Mouse (Mus musculus) megakaryocyte, embryonic 14.5 days (primary cell): ENCODE measurements around the gene H2-DMb1. TPM values are rescaled to one million over a fixed set of nuclear protein-coding genes. Genes with fewer than 3 reads are reported as not detected.

Experiments
- H3K27me3 ChIP-seq: replicated peaks from 2 replicates; pipeline ENCODE3; 2012; ENCODE audit warnings: inconsistent platforms
- H3K36me3 ChIP-seq: replicated peaks from 2 replicates; pipeline ENCODE3; 2012; ENCODE audit warnings: low read length, inconsistent platforms, mixed read lengths
- H3K4me1 ChIP-seq: 2 replicates; pipeline ENCODE4 v1.6.1; 2012; ENCODE audit warnings: inconsistent platforms
- H3K4me3 ChIP-seq: replicated peaks from 2 replicates; pipeline ENCODE3; 2012; ENCODE audit warnings: moderate library complexity, mild to moderate bottlenecking, inconsistent platforms
- H3K9me3 ChIP-seq: 2 replicates; pipeline ENCODE4 v1.6.1; 2012; ENCODE audit warnings: inconsistent platforms
- FLI1 ChIP-seq: IDR thresholded peaks from 2 replicates; pipeline ENCODE4 v1.6.1; 2012; ENCODE audit warnings: low read length, inconsistent platforms, mixed read lengths
- GATA1 ChIP-seq: IDR thresholded peaks from 3 replicates; pipeline ENCODE4 v1.6.1; 2012; ENCODE audit warnings: mixed read lengths, low read length, inconsistent platforms, borderline replicate concordance
- polyA plus RNA-seq: library from polyadenylated mRNA; stranded (reverse); fragments of >175 nt; gene quantifications from 2 replicates; pipeline ENCODE4 v1.2.3, GENCODE M21; 2012; ENCODE audit warnings: low replicate concordance; ENCODE audit not compliant: insufficient read depth

H2-DMb1 gene
- polyA plus RNA-seq, 1 experiment, result 1.1 TPM

DNA sequence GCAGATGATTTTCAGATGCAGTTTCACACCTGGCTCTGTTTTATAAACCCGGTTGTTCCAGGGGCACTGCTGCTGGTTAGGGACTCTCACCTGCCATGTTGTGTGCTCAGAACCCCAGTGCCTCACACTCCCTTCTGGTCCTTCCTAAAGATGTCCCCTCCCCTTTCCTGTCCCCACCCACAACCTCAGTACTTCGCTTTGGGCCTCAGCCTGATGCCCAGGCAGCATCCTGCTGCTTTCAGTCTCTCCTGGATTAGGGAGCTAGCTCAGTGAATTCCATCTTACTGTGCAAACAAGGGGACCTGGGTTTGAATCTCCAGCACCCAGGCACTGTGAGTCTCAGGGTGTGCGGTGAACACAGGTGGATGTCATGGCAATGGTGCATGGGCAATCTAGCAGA lies 54.6 kb downstream of the H2-DMb1 start:
- H3K4me3 ChIP-seq, result peak overlapping the region; percentile 23
- TF ChIP-seq FLI1 (no peak), GATA1 (no peak)
- peaks cover 52% of the 10 kb centered on the region for H3K36me3 ChIP-seq
- H3K27me3 ChIP-seq, result peaks cover 4% of the 10 kb centered on the region
- H3K9me3 ChIP-seq, result 0 out of 2 replicates have a peak, but pooled peaks cover 4% of the 10 kb centered on the region
- peaks cover 88% of the 10 kb centered on the region for H3K4me1 ChIP-seq

DNA sequence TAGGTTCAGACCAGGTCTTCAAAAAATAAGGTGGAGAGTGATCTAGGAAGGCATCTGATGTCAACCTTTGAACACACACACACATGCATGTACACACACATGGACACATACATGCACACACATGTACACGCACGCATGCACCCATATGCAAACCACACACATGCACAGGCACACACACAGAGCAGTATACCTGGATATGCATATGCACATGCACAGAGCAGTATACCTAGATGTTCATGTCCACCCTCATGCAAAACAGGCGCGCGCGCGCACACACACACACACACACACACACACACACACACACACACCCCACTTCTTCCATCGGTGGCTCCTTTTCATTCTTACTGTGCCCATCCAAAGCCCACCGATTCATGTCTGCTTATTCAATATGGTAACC lies 55.0 kb downstream of the H2-DMb1 start:
- Histone ChIP-seq H3K27me3 (peaks cover 2% of the 10 kb centered on the region), H3K4me1 (peaks cover 88% of the 10 kb centered on the region), H3K4me3 (peak overlapping the region; percentile 81), H3K36me3 (peaks cover 56% of the 10 kb centered on the region), H3K9me3 (0 out of 2 replicates have a peak, but pooled peaks cover 4% of the 10 kb centered on the region)
- TF ChIP-seq GATA1, result no peak
- no peak for TF ChIP-seq FLI1

DNA sequence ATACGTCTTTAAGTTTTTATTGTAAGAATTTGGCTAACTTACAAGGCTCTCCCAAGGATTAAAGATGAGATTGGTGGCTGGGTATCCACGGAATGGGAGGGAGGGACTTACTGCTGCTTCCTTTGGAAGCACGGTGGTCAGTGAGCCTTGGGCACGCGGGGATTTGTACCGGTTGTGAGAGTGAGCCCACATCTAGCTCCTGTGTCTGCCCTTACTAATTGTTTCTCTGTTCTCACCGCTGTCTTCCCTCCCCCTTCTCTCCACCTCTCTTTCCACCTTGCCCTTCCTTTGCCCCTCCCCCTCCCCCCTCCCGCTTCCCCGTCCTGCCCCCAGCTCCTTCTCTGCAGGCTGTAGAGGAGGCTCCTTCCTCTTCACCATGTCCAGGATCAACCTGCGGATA lies 55.5 kb downstream of the H2-DMb1 start:
- H3K36me3 ChIP-seq, result peaks cover 61% of the 10 kb centered on the region
- H3K27me3 ChIP-seq, result no peaks in the 10 kb centered on the region

DNA sequence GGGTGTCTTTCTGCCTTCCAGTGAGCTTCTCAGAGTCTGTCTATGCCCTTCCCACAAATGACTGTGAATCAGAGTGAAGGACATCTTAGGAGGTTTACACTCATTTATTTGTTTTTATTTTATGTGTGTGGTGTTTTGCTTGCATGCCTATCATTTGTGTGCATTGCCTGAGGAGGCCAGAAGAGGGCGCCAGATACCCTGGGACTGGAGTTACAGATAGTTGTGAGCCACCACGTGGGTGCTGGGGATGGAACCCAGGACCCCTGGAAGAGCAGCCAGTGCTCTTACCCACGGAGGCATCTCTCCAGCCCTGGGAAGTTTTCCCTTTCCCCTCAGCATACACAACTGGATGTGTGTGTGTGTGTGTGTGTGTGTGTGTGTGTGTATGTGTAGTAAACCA lies 56.8 kb downstream of the H2-DMb1 start:
- no peak overlapping the region for H3K4me3 ChIP-seq
- H3K9me3 ChIP-seq, result 0 out of 2 replicates have a peak, but pooled peaks cover 4% of the 10 kb centered on the region
- H3K4me1 ChIP-seq, result peaks cover 77% of the 10 kb centered on the region
- H3K27me3 ChIP-seq, result no peaks in the 10 kb centered on the region
- no peak for TF ChIP-seq GATA1
- TF ChIP-seq FLI1, result no peak
- H3K36me3 ChIP-seq, result peaks cover 74% of the 10 kb centered on the region

More for the DNA sequence above, 55.5 kb downstream of the H2-DMb1 start:
- peaks cover 84% of the 10 kb centered on the region for H3K4me1 ChIP-seq
- no peak for TF ChIP-seq FLI1
- TF ChIP-seq GATA1, result no peak
- H3K9me3 ChIP-seq, result 0 out of 2 replicates have a peak, but pooled peaks cover 4% of the 10 kb centered on the region
- no peak overlapping the region for H3K4me3 ChIP-seq

Other genes starting within 250 kb of the H2-DMb1 start
- not detected in 2 replicates for gene Platr17, start 247.9 kb upstream of the H2-DMb1 start, polyA plus RNA-seq
- 11.0 and 20.0 TPM in 2 replicates for gene Daxx, start 243.7 kb upstream of the H2-DMb1 start, polyA plus RNA-seq
- 362 and 606 TPM in 2 replicates for gene Tapbp, start 237.2 kb upstream of the H2-DMb1 start, polyA plus RNA-seq
- gene Zbtb22, start 237.2 kb upstream of the H2-DMb1 start, polyA plus RNA-seq, result 45.3 and 51.7 TPM in 2 replicates
- gene Rgl2, start 223.5 kb upstream of the H2-DMb1 start, polyA plus RNA-seq, result 90.4 and 221 TPM in 2 replicates
- 39.4 and 269 TPM in 2 replicates for gene Pfdn6, start 212.7 kb upstream of the H2-DMb1 start, polyA plus RNA-seq
- 58.7 and 64.2 TPM in 2 replicates for gene Wdr46, start 212.4 kb upstream of the H2-DMb1 start, polyA plus RNA-seq
- gene B3galt4, start 201.6 kb upstream of the H2-DMb1 start, polyA plus RNA-seq, result 15.5 and 19.7 TPM in 2 replicates
- gene Vps52, start 197.3 kb upstream of the H2-DMb1 start, polyA plus RNA-seq, result 75.8 and 138 TPM in 2 replicates
- 17.5 and 129 TPM in 2 replicates for gene Rps18, start 197.1 kb upstream of the H2-DMb1 start, polyA plus RNA-seq
- gene H2-K1, start 152.7 kb upstream of the H2-DMb1 start, polyA plus RNA-seq, result 144 and 307 TPM in 2 replicates
- 5.3 and 24.9 TPM in 2 replicates for gene Ring1, start 128.4 kb upstream of the H2-DMb1 start, polyA plus RNA-seq
- gene H2-Ke6, start 125.0 kb upstream of the H2-DMb1 start, polyA plus RNA-seq, result 12.4 and 22.2 TPM in 2 replicates
- gene Slc39a7, start 121.4 kb upstream of the H2-DMb1 start, polyA plus RNA-seq, result 63.6 and 95.7 TPM in 2 replicates
- gene Rxrb, start 121.3 kb upstream of the H2-DMb1 start, polyA plus RNA-seq, result 66.5 and 117 TPM in 2 replicates
- gene Col11a2, start 113.6 kb upstream of the H2-DMb1 start, polyA plus RNA-seq, result 19.6 and 36.5 TPM in 2 replicates
- gene H2-Oa, start 60.7 kb upstream of the H2-DMb1 start, polyA plus RNA-seq, result 9.5 and 12.1 TPM in 2 replicates
- 19.3 and 32.1 TPM in 2 replicates for gene H2-DMa, start 33.5 kb upstream of the H2-DMb1 start, polyA plus RNA-seq
- 174 and 242 TPM in 2 replicates for gene Brd2, start 30.4 kb upstream of the H2-DMb1 start, polyA plus RNA-seq
- 1.5 TPM in 1 of 2 replicates, not detected in the other for gene H2-DMb2, start 9.8 kb upstream of the H2-DMb1 start, polyA plus RNA-seq
- 27.1 and 27.9 TPM in 2 replicates for gene Tap1, start 34.5 kb downstream of the H2-DMb1 start, polyA plus RNA-seq
- gene Psmb9, start 34.7 kb downstream of the H2-DMb1 start, polyA plus RNA-seq, result 15.3 and 32.2 TPM in 2 replicates
- 16.6 and 74.9 TPM in 2 replicates for gene Psmb8, start 44.6 kb downstream of the H2-DMb1 start, polyA plus RNA-seq
- gene Tap2, start 50.5 kb downstream of the H2-DMb1 start, polyA plus RNA-seq, result 87.3 and 103 TPM in 2 replicates
- 0.76 TPM in 1 of 2 replicates, not detected in the other for gene H2-Ob, start 85.8 kb downstream of the H2-DMb1 start, polyA plus RNA-seq
- gene H2-Ab1, start 104.6 kb downstream of the H2-DMb1 start, polyA plus RNA-seq, result 1.8 TPM in 1 of 2 replicates, not detected in the other
- 0.64 TPM in 1 of 2 replicates, not detected in the other for gene H2-Aa, start 134.8 kb downstream of the H2-DMb1 start, polyA plus RNA-seq
- 2.8 TPM in 1 of 2 replicates, not detected in the other for gene H2-Eb1, start 152.8 kb downstream of the H2-DMb1 start, polyA plus RNA-seq
- not detected in 2 replicates for gene H2-Eb2, start 172.6 kb downstream of the H2-DMb1 start, polyA plus RNA-seq
- not detected in 2 replicates for gene Btnl2, start 201.8 kb downstream of the H2-DMb1 start, polyA plus RNA-seq
- gene Btnl1, start 224.1 kb downstream of the H2-DMb1 start, polyA plus RNA-seq, result not detected in 2 replicates
- gene BC051142, start 245.7 kb downstream of the H2-DMb1 start, polyA plus RNA-seq, result not detected in 2 replicates